In the genomic region with DNA sequence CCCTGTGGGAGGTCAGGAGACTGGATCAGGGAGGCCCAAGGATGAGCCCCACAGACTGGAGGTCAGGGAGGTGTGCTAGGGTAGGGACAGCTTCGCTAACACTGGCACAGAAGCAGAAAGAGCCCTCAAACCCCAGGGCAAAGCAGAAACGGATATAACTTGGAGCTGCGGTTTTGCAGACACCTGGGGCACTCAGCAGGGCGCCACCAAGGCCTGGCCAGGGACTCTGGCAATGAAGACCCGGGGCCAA, we compare ENCODE assay signal across 9 mouse cellular contexts. TPM values are rescaled to one million over a fixed set of nuclear protein-coding genes. Genes with fewer than 3 reads are reported as not detected.
DNase-seq lines count a peak whose midpoint lies in the region; ATAC-seq and TF ChIP-seq lines count a peak whose summit lies in the region.
"Had no signal": no experiment of that assay in that cellular context is flagged by ENCODE, and none has a peak within 500 bp of the region (broad histone marks: within the 10 kb centered on the region; RNA-seq: fewer than 3 reads in every experiment).

No protein-coding gene starts in this region.

- intact Hi-C loops in heart, adult 2 months (cut with DNase I) = loop anchor here (1.0 to 5.0 kb wide), 3 partner anchors 15 to 121 kb away; a partner anchor contains a TSS
- intact Hi-C loops in heart, postnatal 10 days (cut with DNase I) = loop anchor here (1.0 to 5.0 kb wide), 3 partner anchors 17 to 91 kb away; a partner anchor contains a TSS

- H3K9ac ChIP-seq in heart, adult 2 months (ENCODE audit: low read depth, low read length) = peak overlapping the region; percentile 88
- peak overlapping the region; percentile 88 for H3K9ac ChIP-seq in forebrain, embryonic 13.5 days
- H3K9ac ChIP-seq in liver, embryonic 14.5 days (replicated peaks) = peak overlapping the region; percentile 78

- no peak for TF ChIP-seq EP300 in heart, adult 2 months (IDR thresholded peaks at IDR 0.05; ENCODE audit: insufficient read depth, low read depth, low read length)
- no peak for TF ChIP-seq EP300 in liver, embryonic 14.5 days (IDR thresholded peaks at IDR 0.05; ENCODE audit: low read depth)

- ATAC-seq in forebrain, embryonic 13.5 days = no peak
- ATAC-seq in liver, embryonic 14.5 days (ENCODE audit: insufficient read depth) = no peak

- peak overlapping the region; percentile 70 for H3K4me2 ChIP-seq in forebrain, embryonic 13.5 days
- peak overlapping the region; percentile 78 for H3K4me2 ChIP-seq in liver, embryonic 14.5 days (ENCODE audit: low read depth)

- H3K27ac ChIP-seq in heart, adult 2 months = peak overlapping the region; percentile 96
- peak overlapping the region; percentile 95 for H3K27ac ChIP-seq in forebrain, embryonic 13.5 days
- peak overlapping the region; percentile 36 for H3K27ac ChIP-seq in liver, embryonic 14.5 days

- DNase-seq in heart, adult 2 months = no peak
- DNase-seq in heart, postnatal 10 days = no peak
- DNase-seq in liver, embryonic 14.5 days (ENCODE audit: low read depth in 3 of 3, low spot score in 3 of 3) = no peak
- DNase-seq in right cerebral cortex, postnatal 10 days (ENCODE audit: low spot score in 2 of 2) = no peak
- DNase-seq in adrenal gland, postnatal 25 days = no peak
- DNase-seq in urinary bladder, adult 2 months (ENCODE audit: low spot score) = no peak

- no peaks in the 10 kb centered on the region for H3K27me3 ChIP-seq in heart, adult 2 months (ENCODE audit: control insufficient read depth, insufficient read depth, low read length)
- H3K27me3 ChIP-seq in C2C12 (ENCODE audit: control insufficient read depth, insufficient read depth, insufficient read length) = no peaks in the 10 kb centered on the region
- no peaks in the 10 kb centered on the region for H3K27me3 ChIP-seq in forebrain, embryonic 13.5 days
- no peaks in the 10 kb centered on the region for H3K27me3 ChIP-seq in liver, embryonic 14.5 days (ENCODE audit: control insufficient read depth, insufficient read depth, low read length)

- peak overlapping the region; percentile 68 for H3ac ChIP-seq in C2C12 (ENCODE audit: control insufficient read depth, insufficient read length, low read depth)

- H3K9me3 ChIP-seq in forebrain, embryonic 13.5 days (replicated peaks) = no peaks in the 10 kb centered on the region
- no peaks in the 10 kb centered on the region for H3K9me3 ChIP-seq in liver, embryonic 14.5 days (ENCODE audit: control insufficient read depth, low read length)

- no peaks in the 10 kb centered on the region for H3K79me2 ChIP-seq in heart, adult 2 months (replicated peaks; ENCODE audit: control insufficient read depth, insufficient read depth, low read length)
- H3K79me2 ChIP-seq in C2C12 (ENCODE audit: control insufficient read depth, insufficient read depth) = peaks cover 16% of the 10 kb centered on the region

- H3K4me3 ChIP-seq in heart, adult 2 months = peak overlapping the region; percentile 91
- H3K4me3 ChIP-seq in C2C12 (ENCODE audit: insufficient read depth, poor library complexity, severe bottlenecking) = peak overlapping the region; percentile 41
- H3K4me3 ChIP-seq in forebrain, embryonic 13.5 days = peak overlapping the region; percentile 76
- peak overlapping the region; percentile 67 to 75 for H3K4me3 ChIP-seq in liver, embryonic 14.5 days (ENCODE audit: insufficient read depth in 1 of 2, low read depth in 2 of 2, low read length in 2 of 2)

- H3K36me3 ChIP-seq in heart, adult 2 months (ENCODE audit: control insufficient read depth, insufficient read depth, low read length) = no peaks in the 10 kb centered on the region
- peaks cover 23% of the 10 kb centered on the region for H3K36me3 ChIP-seq in C2C12 (ENCODE audit: control insufficient read depth, insufficient read depth)
- peaks cover 36% of the 10 kb centered on the region for H3K36me3 ChIP-seq in forebrain, embryonic 13.5 days (ENCODE audit: poor library complexity, severe bottlenecking)
- no peaks in the 10 kb centered on the region for H3K36me3 ChIP-seq in liver, embryonic 14.5 days (replicated peaks; ENCODE audit: control insufficient read depth, insufficient read depth, low read depth)

- WGBS in heart, adult 2 months = 6% methylated on average over 5 of the region's 5 CpGs
- WGBS in forebrain, embryonic 13.5 days = 2% methylated on average over 5 of the region's 5 CpGs
- WGBS in liver, embryonic 14.5 days (ENCODE audit: insufficient replicate concordance) = 0% methylated on average over 5 of the region's 5 CpGs

- TF ChIP-seq POLR2A in heart, adult 2 months (IDR thresholded peaks at IDR 0.05; ENCODE audit: insufficient read depth, low read depth, low read length) = no peak

- H3K4me1 ChIP-seq in heart, adult 2 months (ENCODE audit: control insufficient read depth, insufficient read depth, low read length) = peaks cover 8% of the 10 kb centered on the region
- peaks cover 35% of the 10 kb centered on the region for H3K4me1 ChIP-seq in forebrain, embryonic 13.5 days
- H3K4me1 ChIP-seq in liver, embryonic 14.5 days (replicated peaks; ENCODE audit: control insufficient read depth in 2 of 2, insufficient read depth in 2 of 2, low read length in 1 of 2) = peaks cover 6 to 33% of the 10 kb centered on the region in 2 experiments

- no peak for TF ChIP-seq CTCF in heart, adult 2 months (IDR thresholded peaks at IDR 0.05)
- no peak for TF ChIP-seq CTCF in C2C12 (IDR thresholded peaks at IDR 0.05; ENCODE audit: control insufficient read depth, insufficient read depth, insufficient read length)
- TF ChIP-seq CTCF in liver, embryonic 14.5 days (IDR thresholded peaks at IDR 0.05; ENCODE audit: low read depth) = no peak

- no peaks in the 10 kb centered on the region for H3K79me3 ChIP-seq in C2C12 (ENCODE audit: low read depth)

TF ChIP-seq in C2C12, 6 proteins besides CTCF, POLR2A, EP300 and RAD21:
- TF ChIP-seq CEBPB (IDR thresholded peaks at IDR 0.05; ENCODE audit: low read depth) (no peak), MAX (IDR thresholded peaks at IDR 0.05) (no peak), FOSL1 (IDR thresholded peaks at IDR 0.05; ENCODE audit: insufficient read depth, low read length, poor library complexity, severe bottlenecking) (no peak), MYOD1 (IDR thresholded peaks at IDR 0.05; ENCODE audit: control insufficient read depth, insufficient read length, low read depth) (no peak)

RNA-seq across cellular contexts. Expression of a gene that starts 0.9 kb away (rescaled TPM):
- total RNA-seq in heart, adult 2 months (2021) = 10 to 100 TPM; 34.1 to 34.5 TPM
- polyA plus RNA-seq in heart, adult 2 months (2012; rRNA removed) = 13.5 and 13.6 TPM in 2 replicates
- 10 to 100 TPM; 60.5 to 62.9 TPM for total RNA-seq in heart, postnatal 10 days (2021)
- polyA plus RNA-seq in C2C12 (2012; fragmentation: generic; extraction: Trizol) = 132 TPM
- polyA plus RNA-seq in forebrain, embryonic 13.5 days (2015; fragmentation: Nextera tagmentation; extraction: Ambion mirVana) = 36.6 and 40.8 TPM in 2 replicates
- 11.6 and 12.5 TPM in 2 replicates for polyA plus RNA-seq in liver, embryonic 14.5 days (2012; rRNA removed)
- 21.7 and 27.9 TPM in 2 replicates for polyA plus RNA-seq in liver, embryonic 14.5 days (2014; fragmentation: Nextera tagmentation; extraction: Ambion mirVana)
- 64.9 and 114 TPM in 2 replicates for total RNA-seq in adrenal gland, postnatal 25 days (2021)
- polyA plus RNA-seq in urinary bladder, adult 2 months (2012; rRNA removed) = 26.0 and 30.3 TPM in 2 replicates

RNA-seq across cellular contexts. Expression of a gene that starts 4.7 kb away (rescaled TPM):
- total RNA-seq in heart, adult 2 months (2021) = 1 to 10 TPM; 6.6 to 8.7 TPM
- polyA plus RNA-seq in heart, adult 2 months (2012; rRNA removed) = 15.3 and 24.5 TPM in 2 replicates
- 1 to 10 TPM; 4.6 to 7.5 TPM for total RNA-seq in heart, postnatal 10 days (2021)
- 9.2 TPM for polyA plus RNA-seq in C2C12 (2012; fragmentation: generic; extraction: Trizol)
- 3.8 and 4.4 TPM in 2 replicates for polyA plus RNA-seq in forebrain, embryonic 13.5 days (2015; fragmentation: Nextera tagmentation; extraction: Ambion mirVana)
- polyA plus RNA-seq in liver, embryonic 14.5 days (2012; rRNA removed) = 2.6 and 4.3 TPM in 2 replicates
- polyA plus RNA-seq in liver, embryonic 14.5 days (2014; fragmentation: Nextera tagmentation; extraction: Ambion mirVana) = 1.7 and 2.5 TPM in 2 replicates
- 2.5 and 2.6 TPM in 2 replicates for total RNA-seq in adrenal gland, postnatal 25 days (2021)
- 11.0 and 13.7 TPM in 2 replicates for polyA plus RNA-seq in urinary bladder, adult 2 months (2012; rRNA removed)

RNA-seq across cellular contexts. Expression of a gene that starts 24.1 kb away (rescaled TPM):
- not detected for total RNA-seq in heart, adult 2 months (2021)
- polyA plus RNA-seq in heart, adult 2 months (2012; rRNA removed) = not detected in 2 replicates
- total RNA-seq in heart, postnatal 10 days (2021) = not detected
- 0.13 TPM for polyA plus RNA-seq in C2C12 (2012; fragmentation: generic; extraction: Trizol)
- 0.19 and 0.36 TPM in 2 replicates for polyA plus RNA-seq in forebrain, embryonic 13.5 days (2015; fragmentation: Nextera tagmentation; extraction: Ambion mirVana)
- not detected in 2 replicates for polyA plus RNA-seq in liver, embryonic 14.5 days (2012; rRNA removed)
- 0.05 and 0.15 TPM in 2 replicates for polyA plus RNA-seq in liver, embryonic 14.5 days (2014; fragmentation: Nextera tagmentation; extraction: Ambion mirVana)
- total RNA-seq in adrenal gland, postnatal 25 days (2021) = not detected in 2 replicates
- polyA plus RNA-seq in urinary bladder, adult 2 months (2012; rRNA removed) = not detected in 2 replicates
- total RNA-seq: common myeloid progenitor, adult 5-6 weeks had no signal

RNA-seq across cellular contexts. Expression of a gene that starts 36.5 kb away (rescaled TPM):
- 1 to 10 TPM; 3.3 to 3.4 TPM for total RNA-seq in heart, adult 2 months (2021)
- polyA plus RNA-seq in heart, adult 2 months (2012; rRNA removed) = 4.1 and 4.8 TPM in 2 replicates
- 1 to 10 TPM; 5.6 to 6.2 TPM for total RNA-seq in heart, postnatal 10 days (2021)
- 26.9 TPM for polyA plus RNA-seq in C2C12 (2012; fragmentation: generic; extraction: Trizol)
- polyA plus RNA-seq in forebrain, embryonic 13.5 days (2015; fragmentation: Nextera tagmentation; extraction: Ambion mirVana) = 7.7 and 9.6 TPM in 2 replicates
- 10.8 and 11.3 TPM in 2 replicates for polyA plus RNA-seq in liver, embryonic 14.5 days (2012; rRNA removed)
- polyA plus RNA-seq in liver, embryonic 14.5 days (2014; fragmentation: Nextera tagmentation; extraction: Ambion mirVana) = 0.85 and 1.1 TPM in 2 replicates
- total RNA-seq in adrenal gland, postnatal 25 days (2021) = 18.3 and 18.5 TPM in 2 replicates
- polyA plus RNA-seq in urinary bladder, adult 2 months (2012; rRNA removed) = 14.5 and 15.5 TPM in 2 replicates

Comparison
In these comparisons a context has a peak if more than half of its experiments do, and no peak if none do; other contexts are left out.
1. H3K27ac ChIP-seq: peak in every context shown above with its lines; median percentile 96 in heart, adult 2 months; 95 in forebrain, embryonic 13.5 days; 36 in liver, embryonic 14.5 days.
2. H3K4me3 ChIP-seq: peak in every context shown above with its lines; median percentile 91 in heart, adult 2 months; 76 in forebrain, embryonic 13.5 days; 71 in liver, embryonic 14.5 days; 41 in C2C12.